Comparison of ENCODE assay signal across 8 mouse cellular contexts in the genomic region with DNA sequence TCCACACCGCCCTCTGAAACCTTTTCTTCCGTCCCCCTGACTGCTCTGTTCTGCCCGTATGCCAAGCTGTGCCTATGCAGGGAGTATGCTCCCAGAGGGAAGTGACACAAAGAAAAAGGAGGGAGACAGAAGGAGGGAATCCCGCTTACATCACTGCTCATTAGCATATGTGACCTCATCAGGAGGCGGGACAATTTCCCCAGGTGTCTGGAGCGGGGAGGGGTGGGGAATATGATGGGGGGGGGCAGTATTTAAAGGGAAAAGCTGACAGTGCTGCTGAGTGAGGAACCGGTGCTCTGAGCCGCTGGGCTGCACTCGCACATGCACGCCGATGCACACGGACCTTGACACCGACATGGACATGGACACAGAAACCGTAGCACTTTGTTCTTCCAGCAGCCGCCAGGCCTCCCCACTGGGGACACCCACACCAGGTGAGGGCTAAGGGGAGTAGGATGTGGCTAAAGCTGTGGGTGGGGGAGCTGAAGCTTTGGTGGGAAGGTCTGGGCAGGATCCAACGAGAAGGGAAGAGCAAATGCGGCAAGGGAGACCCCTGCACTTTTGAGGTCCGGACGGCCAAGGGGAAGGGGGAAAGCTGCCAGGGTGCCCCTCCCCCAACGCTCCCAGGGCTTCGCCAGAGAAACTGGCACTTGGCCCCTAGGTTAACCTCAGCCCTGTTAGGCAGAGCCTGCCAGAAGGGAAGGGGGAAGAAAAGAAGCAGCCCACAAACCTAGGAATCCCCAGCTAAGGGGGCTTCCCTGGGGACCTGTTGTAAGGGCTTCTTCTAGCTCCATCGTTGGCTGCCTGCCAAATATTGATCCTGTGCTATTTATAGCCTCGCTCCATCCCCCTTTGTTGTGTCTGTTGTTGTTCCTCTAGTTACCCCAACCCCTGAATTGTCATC. TPM values are rescaled to one million over a fixed set of nuclear protein-coding genes. Genes with fewer than 3 reads are reported as not detected.
DNase-seq lines count a peak whose midpoint lies in the region; ATAC-seq lines count a peak whose summit lies in the region.

A gene (plus strand): TSS at position 160 of the 904 bp plus-strand sequence.

- peak within 1 kb of the TSS; percentile 88 for H3K4me2 ChIP-seq in forebrain, embryonic 11.5 days (ENCODE audit: low read depth, low read length, severe bottlenecking)
- H3K4me2 ChIP-seq in intestine, embryonic 16.5 days (ENCODE audit: low read depth, low read length): peak within 1 kb of the TSS; percentile 84

- H3K4me1 ChIP-seq in forebrain, embryonic 11.5 days (replicated peaks; ENCODE audit: control insufficient read depth, insufficient read depth, low read length): peaks cover 13% of the 10 kb centered on the region; the same call in 1 of the 2 replicates
- peaks cover 13% of the 10 kb centered on the region for H3K4me1 ChIP-seq in intestine, embryonic 16.5 days (ENCODE audit: control insufficient read depth, insufficient read depth, low read length)
- H3K4me1 ChIP-seq in midbrain, embryonic 10.5 days: peaks cover 63% of the 10 kb centered on the region

- H3K4me3 ChIP-seq in forebrain, embryonic 11.5 days (ENCODE audit: low read depth, low read length): peak within 1 kb of the TSS; percentile 49
- H3K4me3 ChIP-seq in intestine, embryonic 16.5 days (ENCODE audit: low read length): peak within 1 kb of the TSS; percentile 50
- H3K4me3 ChIP-seq in midbrain, embryonic 10.5 days: peak within 1 kb of the TSS; percentile 71

- peak; percentile 88 for ATAC-seq in forebrain, embryonic 11.5 days (replicated peaks; ENCODE audit: low FRiP score)
- ATAC-seq in intestine, embryonic 16.5 days: peak; percentile 84

- no peaks in the 10 kb centered on the region for H3K36me3 ChIP-seq in forebrain, embryonic 11.5 days (ENCODE audit: control insufficient read depth, insufficient read depth, low read length)
- H3K36me3 ChIP-seq in intestine, embryonic 16.5 days (ENCODE audit: control insufficient read depth, insufficient read depth, low read length): no peaks in the 10 kb centered on the region
- H3K36me3 ChIP-seq in midbrain, embryonic 10.5 days: no peaks in the 10 kb centered on the region

- H3K9me3 ChIP-seq in forebrain, embryonic 11.5 days (ENCODE audit: control insufficient read depth, low read length): no peaks in the 10 kb centered on the region
- H3K9me3 ChIP-seq in intestine, embryonic 16.5 days (ENCODE audit: control insufficient read depth, low read length): no peaks in the 10 kb centered on the region
- no peaks in the 10 kb centered on the region for H3K9me3 ChIP-seq in midbrain, embryonic 10.5 days (replicated peaks)

- 0 out of 2 replicates have a peak within 1 kb of the TSS, but pooled peaks have one; percentile 15 for H3K27ac ChIP-seq in forebrain, embryonic 11.5 days (ENCODE audit: low read depth, low read length)
- H3K27ac ChIP-seq in intestine, embryonic 16.5 days (ENCODE audit: low read length): no peak within 1 kb of the TSS
- peak within 1 kb of the TSS; percentile 91 for H3K27ac ChIP-seq in midbrain, embryonic 10.5 days (replicated peaks)

- peak; percentile 38 for DNase-seq in NIH3T3 (ENCODE audit: low read depth)
- DNase-seq in brain, adult 2 months (ENCODE audit: low read depth, low spot score): peak; percentile 96
- peak; percentile 78 for DNase-seq in forebrain, embryonic 11.5 days (ENCODE audit: low spot score)
- DNase-seq in left cerebral cortex, postnatal 10 days (ENCODE audit: extremely low spot score in 1 of 2, low spot score in 2 of 2): peak; percentile 68 to 71
- DNase-seq in midbrain, embryonic 10.5 days (ENCODE audit: low spot score): peak; percentile 78
- DNase-seq in telencephalon, adult 2 months (ENCODE audit: low read depth, low spot score): peak; percentile 83
- no peak for DNase-seq in gastrocnemius, adult 8-10 months (ENCODE audit: low spot score in 2 of 2)

- H3K9ac ChIP-seq in forebrain, embryonic 11.5 days (ENCODE audit: low read length): peak within 1 kb of the TSS; percentile 77
- peak within 1 kb of the TSS; percentile 68 for H3K9ac ChIP-seq in intestine, embryonic 16.5 days (ENCODE audit: low read depth, low read length)

- intact Hi-C loops in left cerebral cortex, postnatal 10 days (cut with DNase I): no loop called here

- peaks cover 15% of the 10 kb centered on the region for H3K27me3 ChIP-seq in forebrain, embryonic 11.5 days (ENCODE audit: control insufficient read depth, insufficient read depth, low read length)
- H3K27me3 ChIP-seq in intestine, embryonic 16.5 days (replicated peaks; ENCODE audit: control insufficient read depth, insufficient read depth, low read length): peaks cover 9% of the 10 kb centered on the region; the same call in 1 of the 2 replicates
- peaks cover 58% of the 10 kb centered on the region for H3K27me3 ChIP-seq in midbrain, embryonic 10.5 days (ENCODE audit: low read depth, poor library complexity, severe bottlenecking)

- WGBS in forebrain, embryonic 11.5 days: under 1% methylated on average over 23 of the region's 23 CpGs
- WGBS in intestine, embryonic 16.5 days: 2% methylated on average over 23 of the region's 23 CpGs
- WGBS in midbrain, embryonic 10.5 days: 2% methylated on average over 23 of the region's 23 CpGs

RNA-seq across cellular contexts. Expression of the gene that starts here (rescaled TPM):
- 18.8 and 19.8 TPM in 2 replicates for polyA plus RNA-seq in forebrain, embryonic 11.5 days (2014; fragmentation: Nextera tagmentation; extraction: Ambion mirVana)
- polyA plus RNA-seq in intestine, embryonic 16.5 days (2015; fragmentation: Nextera tagmentation; extraction: Ambion mirVana): 1.2 and 1.6 TPM in 2 replicates
- 10 to 100 TPM; 14.5 to 16.7 TPM for total RNA-seq in left cerebral cortex, postnatal 10 days (2021)
- polyA plus RNA-seq in midbrain, embryonic 10.5 days (2016; fragmentation: Nextera tagmentation; extraction: Ambion mirVana): 18.6 and 29.8 TPM in 2 replicates
- not detected for total RNA-seq in gastrocnemius, adult 8-10 months (2022)

Comparison
In these comparisons a context has a peak if more than half of its experiments do, and no peak if none do; other contexts are left out.
1. RNA of the gene that starts here (total RNA-seq): 14.5 to 16.7 TPM in left cerebral cortex, postnatal 10 days; not detected in gastrocnemius, adult 8-10 months; every median in the first group is over 10 times any median in the second.
2. DNase-seq: peak in NIH3T3 (single experiment), brain, adult 2 months (single experiment), forebrain, embryonic 11.5 days (single experiment), left cerebral cortex, postnatal 10 days (2 of 2), midbrain, embryonic 10.5 days (single experiment) and telencephalon, adult 2 months (single experiment); none in gastrocnemius, adult 8-10 months (0 of 2).
3. Peak in every context shown above with its lines, with median percentiles within 50 percentile points of each other: H3K4me3 ChIP-seq.